Mouse (Mus musculus): Measurements from ENCODE around the gene Pde6d. TPM values are rescaled to one million over a fixed set of nuclear protein-coding genes. Genes with fewer than 3 reads are reported as not detected.

Pde6d gene
- total RNA-seq, 2 experiments from 2014 or later = 47.3 to 48.9 TPM

GRCm38 (mm10) chr1:86504697-86505421, 77.6 kb downstream of the Pde6d start:
- peak in 1 of 2 experiments; percentile 30 for DNase-seq (ENCODE audit: low spot score in 2 of 2)

GRCm38 (mm10) chr1:86503906-86504696, 78.3 kb downstream of the Pde6d start:
- DNase-seq (ENCODE audit: low spot score in 2 of 2) = peak; percentile 95 to 99

- DNase-seq (ENCODE audit: low spot score in 2 of 2) = no peak
Observed at GRCm38 (mm10) chr1:86503165-86503747, 79.2 kb downstream of the Pde6d start.

- no peak for DNase-seq (ENCODE audit: low spot score in 2 of 2)
Observed at GRCm38 (mm10) chr1:86502221-86503048, 80.0 kb downstream of the Pde6d start.

- peak; percentile 91 to 98 for DNase-seq (ENCODE audit: low spot score in 2 of 2)
Observed at GRCm38 (mm10) chr1:86501559-86501958, 80.9 kb downstream of the Pde6d start.

GRCm38 (mm10) chr1:86501114-86501532, 81.3 kb downstream of the Pde6d start:
- DNase-seq (ENCODE audit: low spot score in 2 of 2) = peak; percentile 85 to 96

GRCm38 (mm10) chr1:86500681-86501080, 81.7 kb downstream of the Pde6d start:
- DNase-seq (ENCODE audit: low spot score in 2 of 2) = no peak

- DNase-seq (ENCODE audit: low spot score in 2 of 2) = peak in 1 of 2 experiments; percentile 66
Observed at GRCm38 (mm10) chr1:86499903-86500302, 82.5 kb downstream of the Pde6d start.

- DNase-seq (ENCODE audit: low spot score in 2 of 2) = no peak
Observed at GRCm38 (mm10) chr1:86498611-86499010, 83.8 kb downstream of the Pde6d start.

- DNase-seq (ENCODE audit: low spot score in 2 of 2) = no peak
Observed at GRCm38 (mm10) chr1:86497986-86498385, 84.4 kb downstream of the Pde6d start.

GRCm38 (mm10) chr1:86497361-86497760, 85.1 kb downstream of the Pde6d start:
- no peak for DNase-seq (ENCODE audit: low spot score in 2 of 2)

GRCm38 (mm10) chr1:86496340-86496739, 86.1 kb downstream of the Pde6d start:
- no peak for DNase-seq (ENCODE audit: low spot score in 2 of 2)

- DNase-seq (ENCODE audit: low spot score in 2 of 2) = no peak
Observed at GRCm38 (mm10) chr1:86493783-86494182, 88.6 kb downstream of the Pde6d start.

Other genes with a start within 250 kb of the Pde6d start
- gene Ncl, start 223.2 kb downstream of the Pde6d start, total RNA-seq (2021) = 100 to 1,000 TPM; 139 to 140 TPM
- not detected for gene Nmur1, start 156.4 kb downstream of the Pde6d start, total RNA-seq (2021)
- gene Tex44, start 156.3 kb downstream of the Pde6d start, total RNA-seq (2021) = not detected
- gene Ptma, start 55.9 kb downstream of the Pde6d start, total RNA-seq (2021) = 100 to 1,000 TPM; 470 to 490 TPM
- gene Cops7b, start 275 bp upstream of the Pde6d start, total RNA-seq (2021) = 10 to 100 TPM; 19.5 to 21.1 TPM
- gene Nppc, start 87.9 kb upstream of the Pde6d start, total RNA-seq (2021) = 1 to 10 TPM; 7.7 to 9.9 TPM
- 10 to 100 TPM; 24.3 to 25.9 TPM for gene Dis3l2, start 121.2 kb upstream of the Pde6d start, total RNA-seq (2021)